Mouse (Mus musculus) bone marrow, adult 2 months (tissue): ENCODE measurements around the gene Dapp1.

ENCODE experiments used
- CTCF ChIP-seq: fragments of 200-500 bp; IDR thresholded peaks from 2 replicates; pipeline ENCODE4 v1.5.1; 2011; ENCODE audit warnings: low read length, control low read depth; ENCODE audit not compliant: control insufficient read depth, insufficient read depth
- POLR2A ChIP-seq: fragments of 200-500 bp; IDR thresholded peaks from 2 replicates; pipeline ENCODE4 v1.6.1; 2011; ENCODE audit warnings: low read depth, mild to moderate bottlenecking, control low read depth, low read length, borderline replicate concordance; ENCODE audit not compliant: control insufficient read depth

DNA sequence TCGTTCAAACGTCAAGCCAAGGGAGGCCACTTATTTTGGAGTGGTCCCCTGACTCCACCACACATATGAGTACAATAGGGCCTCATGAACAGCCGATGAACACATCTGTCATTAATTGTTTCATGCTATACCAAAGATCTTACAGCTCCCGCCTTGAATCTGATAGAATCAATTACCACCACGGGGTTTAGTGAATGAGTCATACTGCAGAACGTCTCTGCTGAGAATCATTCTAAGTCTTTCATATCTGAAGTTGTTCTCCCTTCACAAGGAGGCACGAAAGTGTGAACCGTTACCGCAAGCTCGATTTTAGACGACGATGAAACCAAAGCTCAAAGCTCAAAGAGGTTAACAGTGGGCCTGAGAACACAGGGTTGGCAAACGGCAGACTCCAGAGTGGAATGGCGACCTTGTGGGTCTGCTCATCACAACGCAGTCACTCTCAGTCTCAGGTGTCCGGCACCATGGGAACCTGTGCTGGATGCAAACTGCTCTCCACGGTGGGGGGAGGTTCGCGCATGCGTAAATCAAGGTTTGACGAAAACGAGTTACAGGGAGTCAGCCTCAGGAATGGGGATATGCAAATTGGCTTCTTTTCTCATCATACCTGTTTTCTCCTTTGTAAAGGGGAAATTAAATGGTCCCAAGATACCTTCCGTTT is 27.0 kb downstream of the Dapp1 start:
- TF ChIP-seq CTCF = no peak
- no peak for TF ChIP-seq POLR2A
